Mouse (Mus musculus) stomach, embryonic 16.5 days (tissue): ENCODE results near the gene P2ry10b. TPM values are rescaled to one million over a fixed set of nuclear protein-coding genes. Genes with fewer than 3 reads are reported as not detected.

ENCODE experiments used
- ATAC-seq: fragments of 200-750 bp; cut with Nextera tagmentation; 2 replicates; pipeline ENCODE4 v1.8.0; 2017; ENCODE audit warnings: moderate number of reproducible peaks, moderate TSS enrichment; ENCODE audit not compliant: insufficient read depth, low FRiP score
- H3K27ac ChIP-seq: fragments of 300-500 bp; sonication (generic); 2 replicates; pipeline ENCODE4 v1.5.1; 2014; ENCODE audit warnings: low read length
- H3K27me3 ChIP-seq: fragments of 300-500 bp; sonication (generic); 2 replicates; pipeline ENCODE4 v1.6.1; 2014; ENCODE audit warnings: low read length, control low read depth, mixed read lengths; ENCODE audit not compliant: control insufficient read depth, insufficient read depth
- H3K36me3 ChIP-seq: fragments of 300-500 bp; sonication (generic); 2 replicates; pipeline ENCODE4 v1.6.1; 2014; ENCODE audit warnings: low read length; ENCODE audit not compliant: control insufficient read depth, insufficient read depth
- H3K4me1 ChIP-seq: fragments of 300-500 bp; sonication (generic); 2 replicates; pipeline ENCODE4 v1.6.1; 2014; ENCODE audit warnings: low read length, control low read depth, mixed read lengths; ENCODE audit not compliant: control insufficient read depth, insufficient read depth
- H3K4me2 ChIP-seq: fragments of 300-500 bp; sonication (generic); 2 replicates; pipeline ENCODE4 v1.6.1; 2014; ENCODE audit warnings: low read depth, low read length, mixed read lengths
- H3K4me3 ChIP-seq: fragments of 300-500 bp; sonication (generic); replicated peaks from 2 replicates; pipeline ENCODE4 v1.5.1; 2014; ENCODE audit warnings: mild to moderate bottlenecking, low read length
- H3K9ac ChIP-seq: fragments of 300-500 bp; sonication (generic); 2 replicates; pipeline ENCODE4 v1.6.1; 2014; ENCODE audit warnings: low read length
- H3K9me3 ChIP-seq: fragments of 300-500 bp; sonication (generic); replicated peaks from 2 replicates; pipeline ENCODE4 v1.6.1; 2016; ENCODE audit warnings: low read length, control low read depth; ENCODE audit not compliant: control insufficient read depth
- WGBS: fragments of 180-500 bp; shearing (Covaris S2); extraction: QIAGEN DNeasy Blood & Tissue Kit; methylation state at CpG from one replicate; pipeline ENCODE4 v1.1.7; 2014; 5-methylcytosine and 5-hydroxymethylcytosine counted together
- polyA plus RNA-seq: library from polyadenylated mRNA; unstranded; fragments of >200 nt; fragmentation: Nextera tagmentation; extraction: Ambion mirVana; gene quantifications from 2 replicates; pipeline ENCODE4 v1.2.1, GENCODE M21; 2015

Gene P2ry10b
- 1.1 TPM in 2 replicates for polyA plus RNA-seq

- H3K4me3 ChIP-seq, result no peak within 1 kb of the TSS
- H3K4me2 ChIP-seq, result no peak within 1 kb of the TSS
- H3K36me3 ChIP-seq, result no peaks in the 10 kb centered on the region
- H3K9ac ChIP-seq, result no peak within 1 kb of the TSS
- no peaks in the 10 kb centered on the region for H3K27me3 ChIP-seq
- no peak for ATAC-seq
- H3K27ac ChIP-seq, result peak within 1 kb of the TSS; percentile 33
- no peaks in the 10 kb centered on the region for H3K4me1 ChIP-seq
- no peaks in the 10 kb centered on the region for H3K9me3 ChIP-seq
- 78% methylated on average over 3 of the region's 3 CpGs for WGBS
Observed at GRCm38 (mm10) chrX:107148681-107149080, at the start of gene P2ry10b. TSS of gene P2ry10b (plus strand) at chrX:107148927.

- Histone ChIP-seq H3K9me3 (no peaks in the 10 kb centered on the region), H3K4me1 (no peaks in the 10 kb centered on the region), H3K9ac (no peak overlapping the region), H3K27ac (no peak overlapping the region), H3K27me3 (no peaks in the 10 kb centered on the region), H3K4me3 (no peak overlapping the region), H3K4me2 (no peak overlapping the region), H3K36me3 (no peaks in the 10 kb centered on the region)
- ATAC-seq, result no peak
- 80% methylated on average over 1 of the region's 1 CpGs for WGBS
Observed at GRCm38 (mm10) chrX:107116333-107116732, 32.4 kb upstream of the P2ry10b start.

GRCm38 (mm10) chrX:107116987-107117386, 31.7 kb upstream of the P2ry10b start:
- ATAC-seq, result no peak
- 69% methylated on average over 1 of the region's 1 CpGs for WGBS
- Histone ChIP-seq H3K36me3 (no peaks in the 10 kb centered on the region), H3K27ac (no peak overlapping the region), H3K27me3 (no peaks in the 10 kb centered on the region), H3K4me3 (no peak overlapping the region), H3K9ac (no peak overlapping the region), H3K4me2 (no peak overlapping the region), H3K9me3 (no peaks in the 10 kb centered on the region), H3K4me1 (no peaks in the 10 kb centered on the region)

- Histone ChIP-seq H3K4me3 (no peak overlapping the region), H3K4me1 (no peaks in the 10 kb centered on the region), H3K9me3 (no peaks in the 10 kb centered on the region), H3K27me3 (no peaks in the 10 kb centered on the region), H3K4me2 (no peak overlapping the region), H3K27ac (no peak overlapping the region), H3K36me3 (no peaks in the 10 kb centered on the region), H3K9ac (no peak overlapping the region)
- ATAC-seq, result no peak
- 45% methylated on average over 3 of the region's 3 CpGs for WGBS
Observed at GRCm38 (mm10) chrX:107143184-107143583, 5.5 kb upstream of the P2ry10b start.

GRCm38 (mm10) chrX:107143930-107144329, 4.8 kb upstream of the P2ry10b start:
- Histone ChIP-seq H3K9me3 (no peaks in the 10 kb centered on the region), H3K27me3 (no peaks in the 10 kb centered on the region), H3K4me1 (no peaks in the 10 kb centered on the region), H3K9ac (no peak overlapping the region), H3K27ac (no peak overlapping the region), H3K4me3 (no peak overlapping the region), H3K4me2 (no peak overlapping the region), H3K36me3 (no peaks in the 10 kb centered on the region)
- WGBS, result 54% methylated on average over 2 of the region's 2 CpGs
- no peak for ATAC-seq

GRCm38 (mm10) chrX:107149391-107149993, 765 bp downstream of the P2ry10b start:
- Histone ChIP-seq H3K9ac (no peak overlapping the region), H3K27me3 (no peaks in the 10 kb centered on the region), H3K36me3 (no peaks in the 10 kb centered on the region), H3K4me1 (no peaks in the 10 kb centered on the region), H3K4me2 (no peak overlapping the region), H3K27ac (peak overlapping the region; percentile 33), H3K4me3 (no peak overlapping the region), H3K9me3 (no peaks in the 10 kb centered on the region)
- WGBS, result 40% methylated on average over 4 of the region's 4 CpGs
- ATAC-seq, result no peak

GRCm38 (mm10) chrX:107150027-107150426, 1.3 kb downstream of the P2ry10b start:
- no peaks in the 10 kb centered on the region for H3K36me3 ChIP-seq
- no peaks in the 10 kb centered on the region for H3K4me1 ChIP-seq
- H3K9me3 ChIP-seq, result no peaks in the 10 kb centered on the region
- H3K9ac ChIP-seq, result no peak overlapping the region
- no peak overlapping the region for H3K4me3 ChIP-seq
- H3K27me3 ChIP-seq, result no peaks in the 10 kb centered on the region
- no peak overlapping the region; the same call in 1 of the 2 replicates for H3K27ac ChIP-seq
- ATAC-seq, result 0 out of 2 replicates have a peak, but pooled peaks have one; percentile 21
- WGBS, result 42% methylated on average over 5 of the region's 5 CpGs
- no peak overlapping the region for H3K4me2 ChIP-seq

GRCm38 (mm10) chrX:107150752-107151515, 2.2 kb downstream of the P2ry10b start:
- Histone ChIP-seq H3K9ac (no peak overlapping the region), H3K4me2 (peak overlapping the region; percentile 33), H3K27me3 (no peaks in the 10 kb centered on the region; the same call in 1 of the 2 replicates), H3K9me3 (no peaks in the 10 kb centered on the region), H3K4me1 (no peaks in the 10 kb centered on the region), H3K27ac (peak overlapping the region; percentile 67), H3K4me3 (no peak overlapping the region), H3K36me3 (no peaks in the 10 kb centered on the region)
- WGBS, result 51% methylated on average over 4 of the region's 4 CpGs
- ATAC-seq, result peak; percentile 80; the same call in 1 of the 2 replicates

- Histone ChIP-seq H3K9me3 (no peaks in the 10 kb centered on the region), H3K4me2 (no peak overlapping the region), H3K9ac (no peak overlapping the region), H3K27ac (no peak overlapping the region), H3K36me3 (no peaks in the 10 kb centered on the region), H3K27me3 (no peaks in the 10 kb centered on the region; the same call in 1 of the 2 replicates), H3K4me1 (no peaks in the 10 kb centered on the region), H3K4me3 (no peak overlapping the region)
- ATAC-seq, result no peak
- 79% methylated on average over 2 of the region's 2 CpGs for WGBS
Observed at GRCm38 (mm10) chrX:107156021-107156420, 7.3 kb downstream of the P2ry10b start.
